Mouse (Mus musculus) midbrain, embryonic 15.5 days (tissue): ENCODE data around the gene Ccng2. TPM values are rescaled to one million over a fixed set of nuclear protein-coding genes. Genes with fewer than 3 reads are reported as not detected.

ENCODE experiments used
- ATAC-seq: fragments of 200-750 bp; cut with Nextera tagmentation; replicated peaks from 2 replicates; pipeline ENCODE4 v1.8.0; 2017; ENCODE audit warnings: moderate TSS enrichment
- H3K27ac ChIP-seq: fragments of 300-500 bp; sonication (generic); 2 replicates; pipeline ENCODE4 v1.5.1; 2015; ENCODE audit warnings: mild to moderate bottlenecking, inconsistent platforms
- H3K27me3 ChIP-seq: fragments of 300-500 bp; sonication (generic); replicated peaks from 2 replicates; pipeline ENCODE4 v1.6.1; 2015; ENCODE audit warnings: inconsistent platforms
- H3K36me3 ChIP-seq: fragments of 300-500 bp; sonication (generic); replicated peaks from 2 replicates; pipeline ENCODE4 v1.6.1; 2015; ENCODE audit warnings: inconsistent platforms
- H3K4me1 ChIP-seq: fragments of 300-500 bp; sonication (generic); 2 replicates; pipeline ENCODE4 v1.6.1; 2015; ENCODE audit warnings: inconsistent platforms
- H3K4me2 ChIP-seq: fragments of 300-500 bp; sonication (generic); 2 replicates; pipeline ENCODE4 v1.6.1; 2015; ENCODE audit warnings: inconsistent platforms, mild to moderate bottlenecking, moderate library complexity
- H3K4me3 ChIP-seq: fragments of 300-500 bp; sonication (generic); 2 replicates; pipeline ENCODE4 v1.5.1; 2015; ENCODE audit warnings: mild to moderate bottlenecking, inconsistent platforms
- H3K9ac ChIP-seq: fragments of 300-500 bp; sonication (generic); 2 replicates; pipeline ENCODE4 v1.6.1; 2015; ENCODE audit warnings: mild to moderate bottlenecking, inconsistent platforms
- H3K9me3 ChIP-seq: fragments of 300-500 bp; sonication (generic); 2 replicates; pipeline ENCODE4 v1.6.1; 2016; ENCODE audit warnings: inconsistent platforms
- whole genome bisulfite sequencing: fragments of 180-500 bp; shearing (Covaris S2); methylation state at CpG from one replicate; pipeline ENCODE4 v1.1.7; 2015; ENCODE audit warnings: mixed read lengths; 5-methylcytosine and 5-hydroxymethylcytosine counted together
- polyA plus RNA-seq: library from polyadenylated mRNA; unstranded; fragments of >200 nt; fragmentation: Nextera tagmentation; extraction: Ambion mirVana; gene quantifications from 2 replicates; pipeline ENCODE4 v1.2.1, GENCODE M21; 2015

The Ccng2 gene
- polyA plus RNA-seq, 1 experiment from 2014 or later = 83.0 TPM

DNA sequence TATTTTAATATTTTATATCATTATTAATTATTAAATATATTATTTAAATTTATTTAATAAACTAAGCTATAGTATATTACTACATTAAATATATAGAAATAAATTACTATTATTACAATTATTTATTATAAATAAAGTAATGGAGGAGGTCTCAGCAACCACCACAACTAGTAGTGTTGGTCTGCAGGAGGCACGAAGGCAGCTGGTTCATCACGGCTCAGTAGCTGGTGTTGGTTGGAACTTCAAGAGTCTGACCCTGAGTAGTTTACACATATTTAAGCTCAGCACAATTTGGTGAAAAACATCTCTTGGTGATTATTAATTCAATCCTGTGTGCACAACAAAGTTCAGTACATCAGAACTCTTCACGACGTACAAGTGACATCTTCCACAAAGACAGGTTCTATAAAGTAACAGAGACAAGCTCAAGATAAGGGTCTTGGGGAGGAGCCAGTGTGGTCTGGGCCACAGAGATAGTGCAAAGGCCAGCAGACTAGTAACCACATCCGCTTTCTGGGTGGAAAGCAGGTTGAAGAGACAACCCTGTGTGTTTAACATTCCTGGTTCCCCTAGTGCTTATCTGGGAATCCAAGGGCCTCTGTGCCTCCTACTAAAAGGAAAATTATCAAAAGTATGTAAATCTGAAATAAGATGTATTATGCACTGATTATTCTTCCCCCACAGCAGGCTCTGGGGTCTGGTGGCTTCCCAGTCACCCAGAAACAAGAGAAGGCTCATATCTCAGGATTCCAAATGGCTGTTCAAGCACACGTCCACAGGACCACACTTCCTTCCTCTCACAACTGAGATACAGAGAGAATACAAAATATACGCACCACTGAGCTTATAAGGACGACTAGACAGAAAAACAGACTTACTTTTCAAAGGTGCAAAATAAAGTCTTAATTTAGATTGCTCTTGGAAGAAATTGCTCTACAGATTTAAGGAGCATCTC lies 27.2 kb upstream of the Ccng2 start:
- no peak for ATAC-seq
- no peak overlapping the region for H3K4me2 ChIP-seq
- 84% methylated on average over 8 of the region's 8 CpGs for WGBS

DNA sequence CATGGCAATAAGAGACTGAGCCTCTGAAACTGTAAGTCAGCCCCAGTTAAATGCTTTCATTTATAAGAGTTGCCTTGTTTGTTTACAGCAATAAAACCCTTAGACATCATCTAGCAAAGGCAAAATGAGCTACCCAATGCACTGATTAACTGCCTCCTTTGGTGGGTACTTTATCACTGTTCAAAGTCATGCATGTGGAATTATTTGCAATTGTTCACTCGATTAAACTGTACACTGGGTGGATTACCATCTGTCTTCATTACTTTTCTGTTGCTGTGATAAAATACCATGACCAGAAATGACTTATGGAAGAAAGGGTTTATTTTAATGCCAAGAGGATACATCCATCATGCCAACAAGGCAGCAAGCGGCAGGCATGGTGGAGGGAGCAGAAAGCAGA lies 21.8 kb upstream of the Ccng2 start:
- Histone ChIP-seq H3K36me3 (no peaks in the 10 kb centered on the region), H3K27ac (no peak overlapping the region), H3K9ac (no peak overlapping the region), H3K27me3 (no peaks in the 10 kb centered on the region), H3K9me3 (no peaks in the 10 kb centered on the region), H3K4me3 (no peak overlapping the region), H3K4me1 (no peaks in the 10 kb centered on the region), H3K4me2 (no peak overlapping the region)
- ATAC-seq = no peak
- WGBS = 74% methylated on average over 2 of the region's 2 CpGs

More for the DNA sequence above, 27.2 kb upstream of the Ccng2 start:
- no peaks in the 10 kb centered on the region for H3K36me3 ChIP-seq
- H3K9me3 ChIP-seq = no peaks in the 10 kb centered on the region
- no peaks in the 10 kb centered on the region for H3K4me1 ChIP-seq
- H3K9ac ChIP-seq = no peak overlapping the region
- H3K4me3 ChIP-seq = no peak overlapping the region
- no peaks in the 10 kb centered on the region for H3K27me3 ChIP-seq
- H3K27ac ChIP-seq = no peak overlapping the region

DNA sequence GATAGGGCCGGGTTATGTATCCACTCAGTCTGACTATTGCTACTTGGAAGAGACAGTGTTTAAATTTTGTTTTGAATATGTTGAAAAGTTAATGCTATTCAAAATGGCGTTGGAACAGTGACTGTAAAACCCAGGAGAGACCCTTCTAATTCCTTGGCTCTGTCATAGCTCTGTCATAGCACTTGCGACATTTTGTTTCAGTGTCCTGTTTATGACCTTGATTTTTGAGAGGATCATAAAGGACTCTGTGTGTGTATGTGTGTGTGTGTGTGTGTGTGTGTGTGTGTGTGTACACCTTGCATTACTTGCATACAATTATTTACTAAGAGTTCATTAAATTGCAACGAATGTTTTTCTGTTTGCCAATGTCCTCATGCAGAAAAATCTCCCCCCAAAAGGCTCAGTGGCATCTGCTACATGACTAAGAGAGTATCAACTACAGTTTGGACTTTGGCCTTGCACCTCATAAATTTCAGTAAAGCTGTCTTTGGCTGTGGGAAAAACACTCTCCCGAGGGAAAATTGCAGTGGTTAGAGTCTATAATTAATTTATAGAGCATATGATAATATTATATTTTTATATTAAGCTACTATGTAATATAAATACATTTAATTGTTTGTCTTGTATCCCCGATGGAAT lies 17.0 kb upstream of the Ccng2 start:
- Histone ChIP-seq H3K36me3 (no peaks in the 10 kb centered on the region), H3K27ac (no peak overlapping the region), H3K9me3 (no peaks in the 10 kb centered on the region), H3K4me3 (no peak overlapping the region), H3K9ac (no peak overlapping the region), H3K4me1 (no peaks in the 10 kb centered on the region), H3K4me2 (no peak overlapping the region), H3K27me3 (no peaks in the 10 kb centered on the region)
- 81% methylated on average over 6 of the region's 6 CpGs for WGBS
- ATAC-seq = no peak

DNA sequence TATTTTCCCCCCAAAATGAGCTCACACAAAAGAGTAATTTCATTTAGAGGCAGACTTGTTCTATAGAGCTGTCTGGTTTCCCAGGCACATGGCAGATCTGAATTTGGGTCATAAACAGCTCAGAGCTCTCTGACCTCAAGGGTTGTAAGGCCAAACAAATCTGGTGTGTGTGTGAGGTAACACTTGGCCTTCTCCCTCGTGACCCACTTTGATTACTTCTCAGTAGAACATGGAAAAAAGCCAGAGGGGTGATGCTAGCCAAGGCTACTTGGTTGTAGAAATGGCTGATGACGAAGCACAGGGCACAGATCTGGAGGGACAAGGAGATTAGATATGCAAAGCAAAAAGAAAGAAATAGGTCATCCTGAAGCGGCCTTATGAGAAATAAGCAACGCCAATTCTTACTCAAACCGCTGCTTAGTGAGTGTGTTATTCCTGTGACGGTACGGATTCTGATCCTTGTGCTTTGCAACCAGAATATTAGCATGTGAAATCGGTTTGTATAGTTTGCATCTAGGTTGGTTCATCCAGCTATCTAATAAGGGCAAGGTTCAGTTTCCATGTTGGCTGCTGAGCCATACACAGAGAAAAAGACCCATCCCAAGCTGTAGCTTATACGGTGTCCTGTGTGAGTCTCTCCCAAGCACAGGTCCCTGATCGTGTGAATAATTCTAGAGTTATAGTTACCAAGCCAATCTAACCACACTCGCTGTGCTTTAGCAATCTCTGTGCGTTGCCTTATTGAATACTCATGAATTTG lies 15.9 kb upstream of the Ccng2 start:
- H3K9ac ChIP-seq = no peak overlapping the region
- H3K27me3 ChIP-seq = no peaks in the 10 kb centered on the region
- H3K9me3 ChIP-seq = no peaks in the 10 kb centered on the region
- 86% methylated on average over 12 of the region's 12 CpGs for WGBS
- H3K4me2 ChIP-seq = no peak overlapping the region
- no peaks in the 10 kb centered on the region for H3K36me3 ChIP-seq
- no peak for ATAC-seq
- H3K4me3 ChIP-seq = no peak overlapping the region
- no peak overlapping the region for H3K27ac ChIP-seq
- no peaks in the 10 kb centered on the region for H3K4me1 ChIP-seq

DNA sequence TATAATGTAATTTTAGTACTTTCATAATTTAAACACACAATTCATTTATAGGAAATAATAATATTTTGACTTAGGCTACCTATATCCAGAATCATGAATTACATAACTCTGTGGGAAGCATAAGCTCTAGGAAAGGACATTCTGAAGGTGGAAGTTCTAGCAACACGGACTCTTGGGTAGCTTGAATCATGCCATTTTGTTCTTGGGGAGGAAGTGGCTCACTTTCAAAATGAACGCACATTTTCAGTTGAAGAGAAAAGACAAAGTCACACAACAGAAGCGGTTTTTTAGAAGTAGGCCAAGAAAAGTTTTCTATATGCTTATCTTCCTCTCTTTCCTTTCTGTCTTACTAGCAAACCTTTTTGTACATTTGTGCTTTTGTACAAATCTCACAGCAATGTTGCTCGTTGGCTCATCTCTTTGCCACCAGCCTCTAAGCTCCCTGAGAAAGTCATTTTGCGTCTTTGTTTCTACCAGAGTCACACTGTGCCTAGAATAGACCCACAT lies 11.2 kb upstream of the Ccng2 start:
- WGBS = 84% methylated on average over 5 of the region's 5 CpGs

DNA sequence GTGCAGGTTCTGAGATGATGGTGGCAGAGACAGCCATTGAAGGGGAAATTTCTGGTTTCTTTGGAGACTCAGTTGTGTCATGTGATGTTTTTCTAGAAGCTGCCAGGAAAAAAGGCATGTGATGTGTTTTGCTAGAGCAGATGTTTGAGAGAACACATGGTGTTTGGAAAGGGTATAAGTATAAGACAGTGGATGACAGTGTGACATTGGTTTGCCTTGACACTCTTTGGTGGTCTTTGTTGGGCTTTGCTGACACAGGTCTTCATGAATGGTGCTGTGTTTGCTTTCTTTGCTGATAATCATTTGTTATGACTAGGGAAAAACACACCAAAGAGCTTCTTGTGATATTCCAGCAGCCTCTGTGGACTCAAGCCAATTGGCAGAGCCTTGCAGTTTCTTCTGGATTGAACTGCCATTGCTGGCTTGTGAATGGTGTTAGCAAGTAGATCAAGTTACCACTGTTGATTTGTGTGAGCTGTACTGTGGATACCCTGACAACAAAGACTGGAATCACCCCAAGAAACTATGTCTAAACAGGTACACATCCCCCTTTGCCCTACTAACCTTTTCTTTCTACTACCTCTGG lies 10.1 kb upstream of the Ccng2 start:
- no peak for ATAC-seq
- no peak overlapping the region for H3K27ac ChIP-seq
- H3K36me3 ChIP-seq = no peaks in the 10 kb centered on the region
- H3K9me3 ChIP-seq = no peaks in the 10 kb centered on the region
- H3K9ac ChIP-seq = no peak overlapping the region
- H3K27me3 ChIP-seq = no peaks in the 10 kb centered on the region
- no peak overlapping the region for H3K4me3 ChIP-seq
- no peak overlapping the region for H3K4me2 ChIP-seq
- no peaks in the 10 kb centered on the region for H3K4me1 ChIP-seq

More for the DNA sequence above, 11.2 kb upstream of the Ccng2 start:
- H3K4me2 ChIP-seq = no peak overlapping the region
- no peak overlapping the region for H3K9ac ChIP-seq
- H3K4me3 ChIP-seq = no peak overlapping the region
- H3K9me3 ChIP-seq = no peaks in the 10 kb centered on the region
- H3K27ac ChIP-seq = no peak overlapping the region
- no peak for ATAC-seq
- H3K27me3 ChIP-seq = no peaks in the 10 kb centered on the region
- H3K36me3 ChIP-seq = no peaks in the 10 kb centered on the region
- no peaks in the 10 kb centered on the region for H3K4me1 ChIP-seq

DNA sequence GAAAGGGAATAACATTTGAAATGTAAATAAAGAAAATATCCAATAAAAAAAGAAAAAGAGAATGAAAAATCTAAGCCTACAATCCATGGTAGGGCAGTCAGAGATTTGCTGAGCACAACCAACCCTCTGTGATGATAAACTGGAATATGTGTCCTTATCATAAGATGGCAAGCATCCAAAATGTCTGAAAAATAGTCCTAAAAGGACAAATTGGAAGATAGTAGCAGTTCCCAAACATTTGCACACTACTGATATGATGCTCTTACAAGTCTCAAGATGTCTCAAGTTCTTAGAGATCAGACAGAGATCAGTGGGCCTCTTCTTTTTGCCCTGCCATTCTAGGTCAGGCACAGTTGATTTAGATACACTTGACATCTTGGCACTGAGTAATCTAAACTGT lies 7.7 kb upstream of the Ccng2 start:
- Histone ChIP-seq H3K9ac (no peak overlapping the region), H3K4me2 (no peak overlapping the region), H3K4me3 (no peak overlapping the region), H3K27me3 (no peaks in the 10 kb centered on the region), H3K27ac (no peak overlapping the region), H3K36me3 (no peaks in the 10 kb centered on the region), H3K4me1 (no peaks in the 10 kb centered on the region), H3K9me3 (no peaks in the 10 kb centered on the region)
- ATAC-seq = no peak

DNA sequence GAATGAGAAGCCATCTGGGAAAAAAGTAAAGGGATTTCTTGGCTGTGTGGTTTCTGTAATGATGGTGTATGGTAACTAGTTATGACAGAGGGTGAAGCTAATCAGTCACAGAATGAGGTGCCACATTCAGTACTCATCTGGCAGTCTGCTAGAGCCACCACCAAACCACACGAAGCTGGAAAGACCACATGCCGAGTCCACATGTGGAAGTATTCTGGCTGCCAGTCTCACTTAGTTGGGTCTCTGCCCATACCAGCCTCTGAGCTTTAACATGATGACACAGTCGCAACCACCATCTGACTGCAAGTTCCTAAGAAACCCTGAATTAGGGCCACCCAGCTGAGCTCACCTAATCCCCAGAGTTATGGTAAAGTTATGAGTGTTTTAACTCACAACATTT lies 6.1 kb upstream of the Ccng2 start:
- no peak overlapping the region for H3K4me2 ChIP-seq
- H3K9me3 ChIP-seq = no peaks in the 10 kb centered on the region
- no peak overlapping the region for H3K27ac ChIP-seq
- WGBS = 73% methylated on average over 3 of the region's 3 CpGs
- no peaks in the 10 kb centered on the region for H3K27me3 ChIP-seq
- H3K9ac ChIP-seq = no peak overlapping the region
- no peak for ATAC-seq
- peaks cover 2% of the 10 kb centered on the region for H3K4me1 ChIP-seq
- no peak overlapping the region for H3K4me3 ChIP-seq
- no peaks in the 10 kb centered on the region for H3K36me3 ChIP-seq

DNA sequence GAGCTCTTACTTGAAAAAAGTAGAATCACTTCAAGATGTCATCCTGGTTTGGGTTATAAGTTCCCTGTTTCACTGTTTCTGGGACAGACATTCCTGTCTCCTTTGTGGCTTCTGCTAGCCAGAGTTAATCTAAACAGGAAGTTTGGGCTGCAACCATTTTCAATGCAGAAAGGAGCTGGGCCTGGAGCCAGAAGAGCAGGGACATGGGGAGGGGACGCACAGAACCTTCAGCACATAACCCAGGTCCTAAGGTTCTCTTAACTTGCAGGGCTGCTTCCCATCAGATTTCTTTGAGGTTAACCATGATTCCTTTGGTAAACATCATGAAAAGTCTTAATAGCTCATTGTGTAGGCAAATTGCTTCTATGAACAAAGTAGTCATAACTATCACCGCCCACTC lies 4.3 kb upstream of the Ccng2 start:
- H3K9ac ChIP-seq = no peak overlapping the region
- H3K9me3 ChIP-seq = no peaks in the 10 kb centered on the region
- no peak overlapping the region for H3K27ac ChIP-seq
- no peaks in the 10 kb centered on the region for H3K36me3 ChIP-seq
- no peak overlapping the region for H3K4me2 ChIP-seq
- no peaks in the 10 kb centered on the region for H3K27me3 ChIP-seq
- no peak for ATAC-seq
- 92% methylated on average over 2 of the region's 2 CpGs for WGBS
- H3K4me3 ChIP-seq = no peak overlapping the region
- H3K4me1 ChIP-seq = peaks cover 6% of the 10 kb centered on the region

DNA sequence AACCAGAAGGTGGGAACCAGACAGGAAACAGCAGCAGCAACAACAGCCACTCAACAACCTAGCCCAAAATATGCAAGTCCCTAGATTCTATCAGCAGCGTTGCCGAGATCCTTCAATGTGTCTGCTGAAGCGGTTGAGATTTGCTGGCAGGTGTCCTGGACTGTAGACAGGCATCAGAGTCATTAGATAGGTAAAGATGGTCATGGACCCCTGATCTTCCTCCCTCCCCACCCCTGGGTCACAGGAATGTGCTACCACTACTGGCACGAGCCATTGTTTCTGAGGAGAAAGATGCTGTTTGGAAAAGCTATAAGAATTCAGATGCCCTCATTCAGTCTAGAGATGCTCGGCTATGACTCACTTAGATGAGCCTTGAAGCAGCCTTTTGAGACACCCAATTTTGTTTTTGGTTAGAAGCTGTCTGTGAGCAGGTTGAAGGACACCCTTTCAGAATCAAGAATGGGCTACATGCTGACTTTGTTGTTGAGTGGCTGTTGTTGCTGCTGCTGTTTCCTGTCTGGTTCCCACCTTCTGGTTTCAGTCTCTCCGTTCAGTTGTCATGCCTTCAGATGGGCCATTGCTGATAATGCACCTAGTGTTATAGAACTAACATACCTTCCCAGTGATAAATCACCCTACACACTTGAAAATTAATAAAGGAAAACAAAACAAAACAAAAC lies 3.5 kb upstream of the Ccng2 start:
- no peak for ATAC-seq
- 81% methylated on average over 6 of the region's 6 CpGs for WGBS
- Histone ChIP-seq H3K4me1 (peaks cover 6% of the 10 kb centered on the region), H3K36me3 (no peaks in the 10 kb centered on the region), H3K4me3 (no peak overlapping the region), H3K4me2 (no peak overlapping the region), H3K9me3 (no peaks in the 10 kb centered on the region), H3K27ac (no peak overlapping the region), H3K27me3 (no peaks in the 10 kb centered on the region), H3K9ac (no peak overlapping the region)

DNA sequence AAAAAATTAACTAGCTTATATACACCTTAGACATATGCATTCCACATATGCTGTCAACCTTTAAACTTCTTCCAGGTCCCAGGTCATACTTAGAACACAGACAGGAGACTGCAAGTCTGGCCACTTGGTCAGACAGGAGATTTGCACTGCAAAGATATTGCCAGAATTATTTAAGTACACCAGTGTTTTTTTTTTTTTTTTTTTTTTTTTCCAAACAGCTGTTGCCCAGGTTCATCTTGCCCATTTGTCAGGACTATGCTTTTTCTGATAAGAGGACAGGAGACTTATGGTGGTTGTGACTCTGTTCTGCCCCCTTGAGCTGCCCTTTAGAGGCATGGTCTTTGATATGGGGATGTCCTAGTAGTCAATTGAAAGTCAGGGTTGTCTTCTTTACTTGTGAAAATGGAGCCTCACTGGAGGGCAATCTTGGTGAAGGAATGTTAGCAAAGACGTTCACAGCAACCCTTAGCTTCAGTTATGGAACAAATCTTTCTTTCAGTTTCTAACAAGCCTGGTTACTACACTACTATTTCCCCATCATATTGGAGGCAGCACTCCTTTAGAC lies 2.8 kb upstream of the Ccng2 start:
- no peak for ATAC-seq
- Histone ChIP-seq H3K4me1 (peaks cover 10% of the 10 kb centered on the region), H3K4me3 (no peak overlapping the region), H3K27me3 (no peaks in the 10 kb centered on the region), H3K9ac (no peak overlapping the region), H3K27ac (no peak overlapping the region), H3K4me2 (no peak overlapping the region), H3K36me3 (no peaks in the 10 kb centered on the region), H3K9me3 (no peaks in the 10 kb centered on the region)
- WGBS = 85% methylated on average over 1 of the region's 1 CpGs
